Mouse (Mus musculus): Measurements from ENCODE around the gene Ptprm. TPM values are rescaled to one million over a fixed set of nuclear protein-coding genes. Genes with fewer than 3 reads are reported as not detected.

The Ptprm gene
- polyA plus RNA-seq, 1 experiment from 2014 or later, result 19.7 TPM

- Histone ChIP-seq H3K4me2 (ENCODE audit: low read length) (no peak overlapping the region), H3K4me3 (ENCODE audit: low read depth, low read length) (no peak overlapping the region), H3K9ac (ENCODE audit: low read depth, low read length) (no peak overlapping the region), H3K27me3 (ENCODE audit: control insufficient read depth, insufficient read depth, low read depth, low read length) (no peaks in the 10 kb centered on the region), H3K4me1 (ENCODE audit: control insufficient read depth, insufficient read depth, low read length) (peaks cover 6% of the 10 kb centered on the region; the same call in 1 of the 2 replicates), H3K9me3 (replicated peaks; ENCODE audit: control insufficient read depth, low read length, poor library complexity, severe bottlenecking) (no peaks in the 10 kb centered on the region), H3K27ac (ENCODE audit: low read length) (no peak overlapping the region), H3K36me3 (ENCODE audit: control insufficient read depth, insufficient read depth, low read length) (no peaks in the 10 kb centered on the region)
- 93% methylated on average over 5 of the region's 5 CpGs for WGBS
- no peak for ATAC-seq
Observed at GRCm38 (mm10) chr17:67339569-67339968, 14.7 kb downstream of the Ptprm start.

GRCm38 (mm10) chr17:67334310-67334709 is 19.9 kb downstream of the Ptprm start:
- Histone ChIP-seq H3K4me2 (ENCODE audit: low read length) (no peak overlapping the region), H3K9ac (ENCODE audit: low read depth, low read length) (no peak overlapping the region), H3K27me3 (ENCODE audit: control insufficient read depth, insufficient read depth, low read depth, low read length) (no peaks in the 10 kb centered on the region), H3K4me1 (ENCODE audit: control insufficient read depth, insufficient read depth, low read length) (no peaks in the 10 kb centered on the region; the same call in 1 of the 2 replicates), H3K9me3 (replicated peaks; ENCODE audit: control insufficient read depth, low read length, poor library complexity, severe bottlenecking) (no peaks in the 10 kb centered on the region), H3K27ac (ENCODE audit: low read length) (no peak overlapping the region), H3K4me3 (ENCODE audit: low read depth, low read length) (no peak overlapping the region), H3K36me3 (ENCODE audit: control insufficient read depth, insufficient read depth, low read length) (no peaks in the 10 kb centered on the region)
- ATAC-seq, result no peak
- 97% methylated on average over 3 of the region's 3 CpGs for WGBS

GRCm38 (mm10) chr17:67329435-67329834 is 24.8 kb downstream of the Ptprm start:
- H3K27ac ChIP-seq (ENCODE audit: low read length), result no peak overlapping the region
- H3K9me3 ChIP-seq (replicated peaks; ENCODE audit: control insufficient read depth, low read length, poor library complexity, severe bottlenecking), result no peaks in the 10 kb centered on the region
- no peak for ATAC-seq
- H3K36me3 ChIP-seq (ENCODE audit: control insufficient read depth, insufficient read depth, low read length), result no peaks in the 10 kb centered on the region
- no peaks in the 10 kb centered on the region for H3K27me3 ChIP-seq (ENCODE audit: control insufficient read depth, insufficient read depth, low read depth, low read length)
- H3K4me3 ChIP-seq (ENCODE audit: low read depth, low read length), result no peak overlapping the region
- no peak overlapping the region for H3K4me2 ChIP-seq (ENCODE audit: low read length)
- peaks cover 5% of the 10 kb centered on the region for H3K4me1 ChIP-seq (ENCODE audit: control insufficient read depth, insufficient read depth, low read length)
- H3K9ac ChIP-seq (ENCODE audit: low read depth, low read length), result no peak overlapping the region
- WGBS, result 74% methylated on average over 4 of the region's 4 CpGs

GRCm38 (mm10) chr17:67324499-67324832 is 29.8 kb downstream of the Ptprm start:
- no peak overlapping the region for H3K27ac ChIP-seq (ENCODE audit: low read length)
- no peak for ATAC-seq
- 9% methylated on average over 1 of the region's 1 CpGs for WGBS

GRCm38 (mm10) chr17:67323777-67324498 is 30.3 kb downstream of the Ptprm start:
- Histone ChIP-seq H3K27me3 (ENCODE audit: control insufficient read depth, insufficient read depth, low read depth, low read length) (no peaks in the 10 kb centered on the region), H3K4me2 (ENCODE audit: low read length) (no peak overlapping the region), H3K9ac (ENCODE audit: low read depth, low read length) (0 out of 2 replicates have a peak overlapping the region, but pooled peaks have one; percentile 6), H3K9me3 (replicated peaks; ENCODE audit: control insufficient read depth, low read length, poor library complexity, severe bottlenecking) (no peaks in the 10 kb centered on the region), H3K36me3 (ENCODE audit: control insufficient read depth, insufficient read depth, low read length) (no peaks in the 10 kb centered on the region), H3K4me3 (ENCODE audit: low read depth, low read length) (no peak overlapping the region), H3K4me1 (ENCODE audit: control insufficient read depth, insufficient read depth, low read length) (peaks cover 15% of the 10 kb centered on the region), H3K27ac (ENCODE audit: low read length) (no peak overlapping the region)
- ATAC-seq, result peak; percentile 71; the same call in 1 of the 2 replicates
- WGBS, result 29% methylated on average over 11 of the region's 11 CpGs

More at GRCm38 (mm10) chr17:67324499-67324832, 29.8 kb downstream of the Ptprm start:
- H3K27me3 ChIP-seq (ENCODE audit: control insufficient read depth, insufficient read depth, low read depth, low read length), result no peaks in the 10 kb centered on the region
- no peaks in the 10 kb centered on the region for H3K36me3 ChIP-seq (ENCODE audit: control insufficient read depth, insufficient read depth, low read length)
- H3K4me1 ChIP-seq (ENCODE audit: control insufficient read depth, insufficient read depth, low read length), result peaks cover 15% of the 10 kb centered on the region
- H3K9ac ChIP-seq (ENCODE audit: low read depth, low read length), result no peak overlapping the region
- H3K4me2 ChIP-seq (ENCODE audit: low read length), result no peak overlapping the region
- no peaks in the 10 kb centered on the region for H3K9me3 ChIP-seq (replicated peaks; ENCODE audit: control insufficient read depth, low read length, poor library complexity, severe bottlenecking)
- no peak overlapping the region for H3K4me3 ChIP-seq (ENCODE audit: low read depth, low read length)

- Histone ChIP-seq H3K4me2 (ENCODE audit: low read length) (no peak overlapping the region), H3K36me3 (ENCODE audit: control insufficient read depth, insufficient read depth, low read length) (no peaks in the 10 kb centered on the region), H3K9ac (ENCODE audit: low read depth, low read length) (no peak overlapping the region), H3K4me1 (ENCODE audit: control insufficient read depth, insufficient read depth, low read length) (no peaks in the 10 kb centered on the region), H3K9me3 (replicated peaks; ENCODE audit: control insufficient read depth, low read length, poor library complexity, severe bottlenecking) (no peaks in the 10 kb centered on the region), H3K4me3 (ENCODE audit: low read depth, low read length) (no peak overlapping the region), H3K27me3 (ENCODE audit: control insufficient read depth, insufficient read depth, low read depth, low read length) (no peaks in the 10 kb centered on the region), H3K27ac (ENCODE audit: low read length) (no peak overlapping the region)
- no peak for ATAC-seq
- 71% methylated on average over 4 of the region's 4 CpGs for WGBS
Observed at GRCm38 (mm10) chr17:67314491-67315205, 39.6 kb downstream of the Ptprm start.

- WGBS, result 87% methylated on average over 3 of the region's 3 CpGs
Observed at GRCm38 (mm10) chr17:67308421-67308820, 45.8 kb downstream of the Ptprm start.

GRCm38 (mm10) chr17:67306066-67306845 is 48.0 kb downstream of the Ptprm start:
- no peak overlapping the region for H3K4me2 ChIP-seq (ENCODE audit: low read length)
- H3K27me3 ChIP-seq (ENCODE audit: control insufficient read depth, insufficient read depth, low read depth, low read length), result no peaks in the 10 kb centered on the region
- no peaks in the 10 kb centered on the region for H3K9me3 ChIP-seq (replicated peaks; ENCODE audit: control insufficient read depth, low read length, poor library complexity, severe bottlenecking)
- ATAC-seq, result 0 out of 2 replicates have a peak, but pooled peaks have one; percentile 66
- H3K36me3 ChIP-seq (ENCODE audit: control insufficient read depth, insufficient read depth, low read length), result no peaks in the 10 kb centered on the region
- H3K4me1 ChIP-seq (ENCODE audit: control insufficient read depth, insufficient read depth, low read length), result peaks cover 20% of the 10 kb centered on the region
- H3K4me3 ChIP-seq (ENCODE audit: low read depth, low read length), result no peak overlapping the region
- WGBS, result 71% methylated on average over 10 of the region's 10 CpGs
- no peak overlapping the region for H3K27ac ChIP-seq (ENCODE audit: low read length)
- no peak overlapping the region for H3K9ac ChIP-seq (ENCODE audit: low read depth, low read length)

More at GRCm38 (mm10) chr17:67308421-67308820, 45.8 kb downstream of the Ptprm start:
- H3K4me1 ChIP-seq (ENCODE audit: control insufficient read depth, insufficient read depth, low read length), result peaks cover 8% of the 10 kb centered on the region
- H3K27me3 ChIP-seq (ENCODE audit: control insufficient read depth, insufficient read depth, low read depth, low read length), result no peaks in the 10 kb centered on the region
- H3K9me3 ChIP-seq (replicated peaks; ENCODE audit: control insufficient read depth, low read length, poor library complexity, severe bottlenecking), result no peaks in the 10 kb centered on the region
- no peak overlapping the region for H3K9ac ChIP-seq (ENCODE audit: low read depth, low read length)
- no peak overlapping the region for H3K4me2 ChIP-seq (ENCODE audit: low read length)
- no peak overlapping the region for H3K4me3 ChIP-seq (ENCODE audit: low read depth, low read length)
- no peaks in the 10 kb centered on the region for H3K36me3 ChIP-seq (ENCODE audit: control insufficient read depth, insufficient read depth, low read length)
- no peak overlapping the region for H3K27ac ChIP-seq (ENCODE audit: low read length)
- no peak for ATAC-seq

Measured in midbrain, embryonic 16.5 days (tissue).